Mouse (Mus musculus): Measurements from ENCODE around the gene Zcchc9. TPM values are rescaled to one million over a fixed set of nuclear protein-coding genes. Genes with fewer than 3 reads are reported as not detected.

The Zcchc9 gene
- 28.8 and 29.4 TPM in 2 replicates for polyA plus RNA-seq (2015; fragmentation: Nextera tagmentation; extraction: Ambion mirVana)

DNA sequence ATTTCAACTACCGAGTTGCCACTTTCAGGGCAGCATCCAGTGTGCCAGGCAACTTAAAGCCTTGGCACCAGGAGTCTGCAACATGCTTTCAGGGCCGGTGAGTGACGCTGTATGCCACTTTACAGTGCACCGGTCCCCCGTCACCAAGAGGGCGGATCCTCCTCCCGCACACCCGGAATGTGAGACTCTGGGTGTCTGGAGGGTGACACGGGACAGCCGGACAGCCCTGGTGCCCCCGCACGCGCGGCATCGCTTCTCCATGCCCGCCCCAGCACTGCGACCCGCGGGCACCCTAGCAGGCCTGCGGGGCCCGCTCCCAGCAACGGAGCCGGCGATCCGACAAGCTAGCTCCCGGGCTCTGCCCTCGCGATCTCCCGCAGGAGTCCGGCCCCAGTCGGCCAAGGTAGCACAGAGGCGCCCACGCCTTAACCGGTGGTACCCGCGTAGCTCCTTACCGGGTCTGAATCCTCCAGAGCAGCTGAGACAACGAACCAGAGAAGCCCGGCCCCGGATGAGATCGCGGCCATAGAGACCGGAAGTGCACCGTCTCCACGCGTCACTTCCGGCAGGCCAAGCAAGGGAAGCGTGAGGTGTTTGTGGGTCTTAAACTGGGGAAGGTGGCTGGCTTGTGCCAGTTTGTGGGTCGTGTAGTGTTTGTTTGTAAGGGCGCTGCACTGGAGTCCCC, at the start of gene Zcchc9:
Gene Zcchc9 (minus strand): TSS at position 551 of the 685 bp plus-strand sequence.
- WGBS = under 1% methylated on average over 50 of the region's 50 CpGs
- Histone ChIP-seq H3K9me3 (replicated peaks) (no peaks in the 10 kb centered on the region), H3K4me2 (peak within 1 kb of the TSS; percentile 67), H3K27me3 (no peaks in the 10 kb centered on the region), H3K36me3 (ENCODE audit: poor library complexity, severe bottlenecking) (peaks cover 19% of the 10 kb centered on the region), H3K9ac (peak within 1 kb of the TSS; percentile 96), H3K4me1 (peaks cover 12% of the 10 kb centered on the region), H3K27ac (peak within 1 kb of the TSS; percentile 94), H3K4me3 (peak within 1 kb of the TSS; percentile 89)
- peak; percentile 99 for ATAC-seq

- WGBS = 71% methylated on average over 3 of the region's 3 CpGs
- no peaks in the 10 kb centered on the region for H3K36me3 ChIP-seq (ENCODE audit: poor library complexity, severe bottlenecking)
- no peak overlapping the region for H3K27ac ChIP-seq
- no peak overlapping the region for H3K9ac ChIP-seq
- H3K27me3 ChIP-seq = no peaks in the 10 kb centered on the region
- no peaks in the 10 kb centered on the region for H3K9me3 ChIP-seq (replicated peaks)
- H3K4me1 ChIP-seq = no peaks in the 10 kb centered on the region
- ATAC-seq = no peak
- H3K4me3 ChIP-seq = no peak overlapping the region
- no peak overlapping the region for H3K4me2 ChIP-seq
These were observed 46.9 kb upstream of the Zcchc9 start for GRCm38 (mm10) chr13:91854412-91854811.

DNA sequence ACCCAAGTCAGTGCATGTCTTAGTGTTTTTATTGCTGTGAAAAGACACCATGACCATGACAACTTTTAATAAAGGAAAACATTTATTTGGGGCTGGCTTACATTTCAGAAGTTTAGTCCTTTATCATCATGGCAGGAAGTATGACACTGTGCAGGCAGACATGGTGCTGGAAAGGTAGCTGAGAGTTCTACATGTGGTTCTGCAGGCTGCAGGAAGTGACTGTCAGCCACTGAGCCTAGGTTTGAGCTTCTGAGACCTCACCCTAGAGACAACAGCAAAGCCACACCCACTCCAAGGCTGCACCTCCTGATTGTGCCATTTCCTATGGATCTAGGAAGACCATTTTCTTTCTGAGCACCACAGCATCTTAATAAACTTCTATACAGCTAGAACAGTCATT, 20.4 kb upstream of the Zcchc9 start:
- no peaks in the 10 kb centered on the region for H3K9me3 ChIP-seq (replicated peaks)
- H3K4me1 ChIP-seq = 0 out of 2 replicates have a peak, but pooled peaks cover 4% of the 10 kb centered on the region
- no peak overlapping the region for H3K4me2 ChIP-seq
- H3K36me3 ChIP-seq (ENCODE audit: poor library complexity, severe bottlenecking) = no peaks in the 10 kb centered on the region
- no peaks in the 10 kb centered on the region for H3K27me3 ChIP-seq
- no peak overlapping the region for H3K27ac ChIP-seq
- no peak for ATAC-seq
- H3K9ac ChIP-seq = no peak overlapping the region
- H3K4me3 ChIP-seq = no peak overlapping the region

- Histone ChIP-seq H3K9me3 (replicated peaks) (no peaks in the 10 kb centered on the region), H3K27me3 (no peaks in the 10 kb centered on the region), H3K4me1 (0 out of 2 replicates have a peak, but pooled peaks cover 4% of the 10 kb centered on the region), H3K27ac (no peak overlapping the region), H3K4me2 (no peak overlapping the region), H3K36me3 (ENCODE audit: poor library complexity, severe bottlenecking) (no peaks in the 10 kb centered on the region), H3K9ac (no peak overlapping the region), H3K4me3 (no peak overlapping the region)
- 97% methylated on average over 2 of the region's 2 CpGs for WGBS
- no peak for ATAC-seq
These were observed 18.6 kb upstream of the Zcchc9 start for GRCm38 (mm10) chr13:91826066-91826465.

- Histone ChIP-seq H3K36me3 (ENCODE audit: poor library complexity, severe bottlenecking) (no peaks in the 10 kb centered on the region), H3K27ac (no peak overlapping the region), H3K4me3 (no peak overlapping the region), H3K9ac (no peak overlapping the region), H3K27me3 (no peaks in the 10 kb centered on the region), H3K4me1 (0 out of 2 replicates have a peak, but pooled peaks cover 4% of the 10 kb centered on the region), H3K4me2 (no peak overlapping the region), H3K9me3 (replicated peaks) (no peaks in the 10 kb centered on the region)
- WGBS = 77% methylated on average over 4 of the region's 4 CpGs
- no peak for ATAC-seq
These were observed 17.5 kb upstream of the Zcchc9 start for GRCm38 (mm10) chr13:91824845-91825550.

- H3K27me3 ChIP-seq = no peaks in the 10 kb centered on the region
- no peak overlapping the region for H3K4me2 ChIP-seq
- no peak overlapping the region for H3K4me3 ChIP-seq
- no peak overlapping the region for H3K9ac ChIP-seq
- H3K9me3 ChIP-seq (replicated peaks) = no peaks in the 10 kb centered on the region
- H3K27ac ChIP-seq = no peak overlapping the region
- 0 out of 2 replicates have a peak, but pooled peaks cover 4% of the 10 kb centered on the region for H3K4me1 ChIP-seq
- no peaks in the 10 kb centered on the region for H3K36me3 ChIP-seq (ENCODE audit: poor library complexity, severe bottlenecking)
- ATAC-seq = no peak
- 57% methylated on average over 6 of the region's 6 CpGs for WGBS
These were observed 16.2 kb upstream of the Zcchc9 start for GRCm38 (mm10) chr13:91823735-91824134.

GRCm38 (mm10) chr13:91814670-91815069, 7.2 kb upstream of the Zcchc9 start:
- Histone ChIP-seq H3K4me2 (no peak overlapping the region), H3K4me1 (no peaks in the 10 kb centered on the region), H3K9ac (no peak overlapping the region), H3K27ac (no peak overlapping the region), H3K9me3 (replicated peaks) (0 out of 2 replicates have a peak, but pooled peaks cover 4% of the 10 kb centered on the region), H3K4me3 (no peak overlapping the region), H3K36me3 (ENCODE audit: poor library complexity, severe bottlenecking) (no peaks in the 10 kb centered on the region), H3K27me3 (no peaks in the 10 kb centered on the region)
- no peak for ATAC-seq
- WGBS = 77% methylated on average over 5 of the region's 5 CpGs

DNA sequence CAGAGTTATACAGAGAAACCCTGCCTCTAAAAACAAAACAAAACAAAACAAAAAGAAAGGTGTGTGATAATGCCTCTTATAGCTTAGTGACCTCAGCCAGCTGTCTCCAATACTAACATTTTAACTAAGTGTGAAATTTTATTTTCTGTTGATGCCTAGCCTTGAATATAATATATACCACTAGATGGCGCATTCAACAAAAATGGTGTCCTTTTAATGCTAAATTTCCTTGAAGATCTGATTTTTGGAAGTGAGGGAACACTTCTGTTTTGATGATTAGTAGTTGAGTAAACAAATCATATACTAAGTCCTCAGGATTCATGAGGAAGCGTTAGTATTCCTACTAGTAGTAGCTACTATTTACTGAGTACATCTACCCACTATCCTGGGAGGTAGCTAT, 2.0 kb upstream of the Zcchc9 start:
- H3K9me3 ChIP-seq (replicated peaks) = 0 out of 2 replicates have a peak, but pooled peaks cover 4% of the 10 kb centered on the region
- H3K4me3 ChIP-seq = no peak overlapping the region
- H3K36me3 ChIP-seq (ENCODE audit: poor library complexity, severe bottlenecking) = peaks cover 15% of the 10 kb centered on the region
- WGBS = 48% methylated on average over 2 of the region's 2 CpGs
- H3K27ac ChIP-seq = no peak overlapping the region
- peaks cover 12% of the 10 kb centered on the region for H3K4me1 ChIP-seq
- H3K4me2 ChIP-seq = no peak overlapping the region
- ATAC-seq = no peak
- H3K9ac ChIP-seq = no peak overlapping the region
- no peaks in the 10 kb centered on the region for H3K27me3 ChIP-seq

DNA sequence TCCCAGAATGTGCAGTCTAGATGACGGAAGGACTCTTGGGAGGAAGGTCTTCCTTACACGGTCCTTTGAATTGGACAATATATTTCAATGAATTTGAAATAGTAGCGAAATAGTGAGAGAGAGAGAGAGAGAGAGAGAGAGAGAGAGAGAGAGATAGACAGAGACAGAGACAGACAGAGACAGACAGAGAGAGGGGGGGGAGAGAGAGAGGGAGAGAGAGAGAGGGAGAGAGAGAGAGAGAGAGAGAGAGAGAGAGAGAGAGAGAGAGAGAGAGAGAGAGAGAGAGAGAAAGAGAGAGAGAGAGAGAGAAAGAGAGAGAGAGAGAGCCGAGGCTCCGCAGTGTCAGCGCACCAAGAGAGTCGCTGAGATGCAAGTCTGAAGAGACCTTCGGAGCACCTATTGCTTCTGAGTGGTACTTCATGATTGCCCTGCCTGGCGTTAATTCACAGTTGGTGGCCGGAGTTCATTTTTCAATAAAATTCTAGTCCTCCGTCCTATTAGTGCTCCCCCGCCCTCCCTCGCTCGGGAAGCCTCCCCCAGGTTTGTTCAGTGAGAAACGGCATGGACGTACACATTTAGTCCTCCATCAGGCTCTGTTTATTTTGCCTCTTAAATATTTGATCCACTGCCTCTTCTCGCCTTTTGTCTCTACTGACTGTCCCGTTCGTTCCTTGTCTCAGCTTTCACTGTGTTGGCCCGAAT, 520 bp upstream of the Zcchc9 start:
- peak overlapping the region; percentile 67 for H3K4me2 ChIP-seq
- peak overlapping the region; percentile 89 for H3K4me3 ChIP-seq
- H3K4me1 ChIP-seq = peaks cover 12% of the 10 kb centered on the region
- peak overlapping the region; percentile 96 for H3K9ac ChIP-seq
- no peaks in the 10 kb centered on the region for H3K27me3 ChIP-seq
- no peak for ATAC-seq
- 34% methylated on average over 19 of the region's 20 CpGs for WGBS
- H3K27ac ChIP-seq = peak overlapping the region; percentile 94
- H3K9me3 ChIP-seq (replicated peaks) = no peaks in the 10 kb centered on the region
- H3K36me3 ChIP-seq (ENCODE audit: poor library complexity, severe bottlenecking) = peaks cover 19% of the 10 kb centered on the region

DNA sequence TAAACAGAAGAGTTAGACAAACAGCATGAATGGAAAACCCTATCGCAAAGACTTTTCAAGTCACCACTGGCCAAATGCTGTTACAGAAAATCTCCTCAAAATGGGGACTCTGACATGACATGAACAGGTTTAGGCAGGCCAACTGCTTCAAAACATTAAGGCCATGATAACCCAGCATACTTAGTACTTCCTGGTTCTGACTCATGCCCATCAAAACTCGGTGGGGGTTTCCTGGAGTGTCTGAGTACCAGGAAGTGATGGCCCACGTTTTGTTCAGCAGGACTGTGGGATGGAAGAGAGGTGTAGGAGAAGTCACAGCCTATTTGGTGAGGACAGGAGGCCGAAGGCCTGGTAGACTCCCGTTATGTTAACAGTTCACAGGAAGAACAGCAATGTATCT, 5.8 kb downstream of the Zcchc9 start:
- H3K36me3 ChIP-seq (ENCODE audit: poor library complexity, severe bottlenecking) = peaks cover 71% of the 10 kb centered on the region
- WGBS = 94% methylated on average over 5 of the region's 5 CpGs

DNA sequence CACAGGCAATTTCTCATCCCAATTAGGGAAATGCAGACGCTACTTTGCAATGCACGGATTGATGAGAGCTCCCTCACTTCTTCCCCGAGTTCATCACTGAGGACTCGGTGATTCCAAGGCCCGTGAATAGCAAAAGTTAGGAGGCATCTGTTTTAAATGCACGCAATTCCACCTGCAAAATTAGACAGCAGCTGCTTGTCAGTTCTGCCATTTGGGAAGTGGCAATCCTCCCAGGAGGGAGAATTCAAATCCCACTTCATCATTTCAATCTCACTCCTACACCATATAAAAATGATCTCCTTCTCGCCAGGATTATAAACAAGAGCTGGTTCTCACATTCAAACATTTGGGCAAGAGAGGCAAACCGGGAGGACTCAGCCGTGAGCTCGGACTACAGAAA, 10.1 kb downstream of the Zcchc9 start:
- Histone ChIP-seq H3K4me1 (no peaks in the 10 kb centered on the region), H3K9ac (no peak overlapping the region), H3K36me3 (ENCODE audit: poor library complexity, severe bottlenecking) (peaks cover 85% of the 10 kb centered on the region), H3K4me2 (no peak overlapping the region), H3K4me3 (no peak overlapping the region), H3K27ac (no peak overlapping the region), H3K27me3 (no peaks in the 10 kb centered on the region), H3K9me3 (replicated peaks) (no peaks in the 10 kb centered on the region)
- WGBS = 89% methylated on average over 10 of the region's 10 CpGs
- ATAC-seq = no peak

More for the DNA sequence above, 5.8 kb downstream of the Zcchc9 start:
- H3K27ac ChIP-seq = no peak overlapping the region
- ATAC-seq = no peak
- H3K4me2 ChIP-seq = no peak overlapping the region
- H3K9me3 ChIP-seq (replicated peaks) = no peaks in the 10 kb centered on the region
- no peaks in the 10 kb centered on the region for H3K27me3 ChIP-seq
- H3K4me3 ChIP-seq = no peak overlapping the region
- H3K4me1 ChIP-seq = peaks cover 6% of the 10 kb centered on the region
- H3K9ac ChIP-seq = no peak overlapping the region

DNA sequence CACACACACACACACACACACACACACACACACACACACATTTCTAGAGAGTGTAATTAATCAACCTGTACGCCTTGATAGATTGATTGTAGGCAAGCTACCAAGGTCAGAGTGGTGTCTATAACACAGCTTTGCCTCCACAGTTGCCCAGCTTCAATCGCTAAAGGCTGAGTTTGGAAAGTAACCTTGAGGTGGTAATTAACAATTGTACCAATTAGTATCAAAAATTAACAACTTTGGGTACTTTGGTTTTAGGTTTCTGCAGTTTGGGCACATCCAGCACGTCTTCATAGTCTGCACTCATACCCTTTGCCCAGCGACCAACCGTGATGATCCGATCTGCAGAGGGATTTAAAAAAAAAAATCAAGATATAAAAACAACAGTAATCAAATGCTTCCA, 10.6 kb downstream of the Zcchc9 start:
- Histone ChIP-seq H3K27me3 (no peaks in the 10 kb centered on the region), H3K4me3 (no peak overlapping the region), H3K36me3 (ENCODE audit: poor library complexity, severe bottlenecking) (peaks cover 84% of the 10 kb centered on the region), H3K9me3 (replicated peaks) (no peaks in the 10 kb centered on the region), H3K27ac (no peak overlapping the region), H3K4me1 (no peaks in the 10 kb centered on the region), H3K4me2 (no peak overlapping the region), H3K9ac (no peak overlapping the region)
- WGBS = 91% methylated on average over 6 of the region's 6 CpGs
- ATAC-seq = no peak

Data from forebrain, embryonic 13.5 days (tissue).